In genomic region chr4:138702528-138702927, GRCm38 (mm10) we compare ENCODE assay signal across 15 mouse cellular contexts. TPM values are rescaled to one million over a fixed set of nuclear protein-coding genes. Genes with fewer than 3 reads are reported as not detected.
"Had no signal": no experiment of that assay in that cellular context is flagged by ENCODE, and none has a peak within 500 bp of the region (broad histone marks: within the 10 kb centered on the region; RNA-seq: fewer than 3 reads in every experiment).

No protein-coding gene starts in this region.

- H3K36me3 ChIP-seq: limb, embryonic 13.5 days; liver, embryonic 15.5 days; midbrain, embryonic 10.5 days; neural tube, embryonic 13.5 days had no signal

- H3K9me3 ChIP-seq: limb, embryonic 13.5 days; liver, embryonic 15.5 days; midbrain, embryonic 10.5 days; neural tube, embryonic 13.5 days had no signal

- H3K9ac ChIP-seq: limb, embryonic 13.5 days; liver, embryonic 15.5 days; lung, embryonic 14.5 days; neural tube, embryonic 13.5 days had no signal

- H3K4me3 ChIP-seq: limb, embryonic 13.5 days; liver, embryonic 15.5 days; midbrain, embryonic 10.5 days; neural tube, embryonic 13.5 days had no signal

- H3K27me3 ChIP-seq: liver, embryonic 15.5 days; neural tube, embryonic 13.5 days had no signal

- H3K4me2 ChIP-seq: limb, embryonic 13.5 days; liver, embryonic 11.5 days; liver, embryonic 15.5 days; lung, embryonic 14.5 days; neural tube, embryonic 13.5 days had no signal

- H3K4me1 ChIP-seq: limb, embryonic 13.5 days; liver, embryonic 15.5 days; neural tube, embryonic 13.5 days had no signal

- ATAC-seq: midbrain, embryonic 16.5 days had no signal

- DNase-seq: kidney, adult 2 months; kidney, postnatal 25 days; left cerebral cortex, postnatal 4 days; lung, embryonic 14.5 days; lung, postnatal 10 days; lung, postnatal 4 days; retina, postnatal 1 day; thymus, postnatal 36 days had no signal

- H3K27ac ChIP-seq: limb, embryonic 13.5 days; liver, embryonic 15.5 days; midbrain, embryonic 10.5 days; neural tube, embryonic 13.5 days had no signal

RNA-seq across cellular contexts. Expression of gene Pla2g2c, which starts 22.1 kb away (rescaled TPM):
- total RNA-seq: megakaryocyte, adult 5-6 weeks had no signal
- polyA plus RNA-seq: liver, embryonic 15.5 days had no signal

RNA-seq across cellular contexts. Expression of gene Ubxn10, which starts 34.4 kb away (rescaled TPM):
- total RNA-seq: megakaryocyte, adult 5-6 weeks had no signal

RNA-seq across cellular contexts. Expression of gene Pla2g2f, which starts 54.9 kb away (rescaled TPM):
- total RNA-seq: left cerebral cortex, postnatal 4 days; megakaryocyte, adult 5-6 weeks had no signal
- polyA plus RNA-seq: kidney, adult 2 months; liver, embryonic 11.5 days; liver, embryonic 15.5 days; lung, embryonic 14.5 days; midbrain, embryonic 16.5 days; neural tube, embryonic 13.5 days had no signal
